Mouse (Mus musculus) 416B (cell line): Measurements from ENCODE around the gene Acot6.
"Not testable (repeated sequence)": the region's sequence is repeated elsewhere in the genome, so short reads cannot be mapped to it uniquely, and the experiment has no call there.

ENCODE experiments used
- DNase-seq: peaks from one replicate; pipeline ENCODE4 v3.0.0; 2011; ENCODE audit warnings: low read depth

Gene Acot6

DNA sequence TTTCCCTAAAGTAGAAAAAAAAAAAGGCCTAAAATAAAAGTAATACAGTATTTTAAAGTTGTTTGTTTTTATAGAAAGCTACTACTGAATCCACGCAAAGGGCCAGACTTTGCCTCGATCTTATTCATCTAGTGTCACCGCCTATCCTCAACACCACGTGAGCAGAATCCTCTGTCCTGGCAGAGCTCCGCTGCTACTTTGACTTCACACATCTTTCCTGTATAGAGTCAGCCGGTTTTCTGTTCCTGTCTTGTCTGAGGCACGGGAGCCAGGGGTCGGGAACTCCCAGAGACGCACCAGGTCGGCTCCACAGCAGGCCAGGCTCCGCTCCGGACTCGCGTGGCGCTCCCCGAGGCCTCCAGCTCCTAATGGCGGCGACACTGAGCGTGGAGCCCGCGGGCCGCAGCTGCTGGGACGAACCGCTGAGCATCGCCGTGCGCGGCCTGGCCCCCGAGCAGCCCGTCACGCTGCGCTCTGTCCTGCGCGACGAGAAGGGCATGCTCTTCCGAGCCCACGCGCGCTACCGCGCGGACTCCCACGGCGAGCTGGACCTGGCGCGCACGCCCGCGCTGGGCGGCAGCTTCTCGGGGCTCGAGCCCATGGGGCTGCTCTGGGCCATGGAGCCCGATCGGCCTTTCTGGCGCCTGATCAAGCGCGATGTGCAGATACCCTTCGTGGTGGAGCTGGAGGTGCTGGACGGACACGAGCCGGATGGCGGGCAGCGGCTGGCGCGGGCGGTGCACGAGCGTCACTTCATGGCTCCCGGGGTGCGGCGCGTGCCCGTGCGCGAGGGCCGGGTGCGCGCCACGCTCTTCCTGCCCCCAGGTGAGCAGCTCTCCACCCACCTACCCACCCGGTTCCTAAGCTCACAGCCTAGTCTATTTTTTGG lies at the start of gene Acot6:
Gene Acot6 (plus strand): TSS at position 51 of the 889 bp plus-strand sequence.
- not testable (repeated sequence) for DNase-seq

DNA sequence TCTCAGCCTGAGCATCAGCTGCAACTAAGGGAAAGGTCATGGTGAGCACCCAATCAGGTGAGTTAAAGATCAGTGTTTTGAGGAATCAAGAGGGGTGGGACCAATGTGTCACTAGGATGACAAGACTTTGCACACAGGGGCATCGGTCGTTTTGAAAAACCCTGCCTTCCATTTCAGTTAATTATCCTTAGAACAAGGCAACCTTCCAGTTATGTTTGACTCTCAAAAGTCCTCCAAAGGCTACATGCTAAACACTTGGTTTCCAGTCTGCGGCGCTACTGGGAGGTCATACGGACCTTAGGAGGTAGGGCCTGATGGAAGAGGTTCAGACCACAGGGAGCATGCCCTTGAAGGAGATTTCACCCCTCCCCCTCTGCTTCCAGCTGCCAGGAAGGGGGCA lies 49.7 kb upstream of the Acot6 start:
- not testable (repeated sequence) for DNase-seq

DNA sequence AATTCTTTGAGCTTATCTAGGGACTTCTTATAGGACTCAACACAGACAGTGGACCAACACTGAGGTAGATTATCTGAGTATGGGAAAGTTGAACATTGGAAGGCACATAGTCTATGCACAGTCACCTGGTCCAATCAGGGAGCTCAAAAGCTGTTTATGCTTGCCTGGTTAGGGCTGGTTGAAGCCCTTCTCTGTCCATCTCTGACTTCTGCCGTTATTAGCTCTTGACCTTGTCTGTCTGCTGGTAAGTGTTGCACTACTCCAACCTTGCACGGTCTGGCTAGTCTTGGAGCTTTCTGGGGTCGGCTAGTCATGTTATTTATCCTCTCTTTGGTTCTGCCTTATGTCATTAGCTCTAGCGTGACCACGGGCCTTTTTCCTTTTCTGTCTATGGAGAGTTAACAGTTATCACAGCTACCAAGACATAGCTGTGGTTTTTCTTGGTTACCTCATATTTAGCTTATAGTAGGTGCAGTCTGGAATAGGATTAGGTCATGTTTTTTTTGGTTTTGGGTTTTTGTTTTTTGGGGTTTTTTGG lies 48.4 kb upstream of the Acot6 start, which contains the start of gene Acot3:
Gene Acot3 (plus strand): TSS at position 208 of the 538 bp plus-strand sequence.
- DNase-seq, result peak; percentile 46

DNA sequence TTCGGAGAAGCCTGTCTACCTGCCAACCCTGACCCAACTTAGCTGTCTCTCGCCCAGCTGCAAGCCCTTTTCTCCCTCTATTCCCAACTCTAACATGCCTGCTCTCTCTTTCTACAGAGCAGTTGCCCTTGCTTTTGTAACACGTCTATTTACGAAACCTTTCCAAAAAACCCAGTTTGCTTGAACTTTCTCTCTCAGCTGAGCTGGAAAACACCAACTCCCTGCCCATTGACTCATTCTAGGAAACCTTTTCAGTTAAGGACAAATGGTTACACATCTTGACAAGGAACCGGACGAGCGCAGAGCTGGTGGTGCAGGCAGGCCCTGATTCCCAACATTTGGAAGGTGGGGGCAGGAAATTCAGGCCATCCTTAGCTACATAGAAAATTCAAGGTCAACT lies 47.8 kb upstream of the Acot6 start:
- DNase-seq, result no peak

DNA sequence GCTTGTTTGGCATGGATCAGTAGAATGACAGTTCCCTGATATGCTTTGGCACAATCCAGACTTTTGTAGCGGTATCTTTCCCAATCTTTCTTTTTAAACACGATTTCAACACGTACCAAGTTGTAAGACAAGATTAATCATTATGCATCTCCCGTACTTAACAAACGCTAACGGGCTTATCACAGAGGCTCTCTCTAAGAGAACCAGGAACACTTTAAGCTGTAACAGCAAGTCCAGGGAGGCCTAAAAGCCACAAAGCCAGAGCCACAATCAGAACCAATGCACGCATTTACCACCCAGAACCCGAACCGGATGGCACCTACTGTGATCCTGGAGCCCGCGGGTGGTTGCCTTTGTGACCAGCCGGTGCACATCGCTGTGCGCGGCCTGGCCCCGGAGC lies 47.3 kb upstream of the Acot6 start:
- DNase-seq, result no peak

DNA sequence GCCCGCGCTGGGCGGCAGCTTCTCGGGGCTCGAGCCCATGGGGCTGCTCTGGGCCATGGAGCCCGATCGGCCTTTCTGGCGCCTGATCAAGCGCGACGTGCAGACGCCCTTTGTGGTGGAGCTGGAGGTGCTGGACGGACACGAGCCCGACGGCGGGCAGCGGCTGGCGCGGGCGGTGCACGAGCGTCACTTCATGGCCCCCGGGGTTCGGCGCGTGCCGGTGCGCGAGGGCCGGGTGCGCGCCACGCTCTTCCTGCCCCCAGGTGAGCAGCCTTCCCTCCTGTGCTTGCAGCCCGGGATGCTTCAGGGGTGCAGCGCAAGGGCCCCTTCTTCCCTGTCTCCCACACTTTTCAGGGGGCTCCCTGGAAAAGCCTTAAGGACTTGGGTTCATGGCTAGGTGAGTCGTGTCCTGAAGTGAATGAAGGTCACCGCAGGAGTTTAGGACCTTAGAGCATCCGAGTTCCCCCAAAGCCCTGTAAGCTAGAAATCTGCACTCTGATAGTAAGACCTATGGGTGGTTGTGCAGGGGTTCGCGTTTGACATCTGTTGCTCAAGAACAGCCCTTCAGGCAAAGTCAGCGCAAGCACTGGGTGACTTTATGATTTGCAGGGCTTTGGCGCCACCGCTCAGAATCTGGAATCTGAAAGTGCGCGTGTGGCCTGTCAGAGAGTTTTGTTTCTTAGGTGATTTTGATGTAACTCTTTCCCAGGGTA lies 46.6 kb upstream of the Acot6 start:
- DNase-seq, result peak; percentile 4

DNA sequence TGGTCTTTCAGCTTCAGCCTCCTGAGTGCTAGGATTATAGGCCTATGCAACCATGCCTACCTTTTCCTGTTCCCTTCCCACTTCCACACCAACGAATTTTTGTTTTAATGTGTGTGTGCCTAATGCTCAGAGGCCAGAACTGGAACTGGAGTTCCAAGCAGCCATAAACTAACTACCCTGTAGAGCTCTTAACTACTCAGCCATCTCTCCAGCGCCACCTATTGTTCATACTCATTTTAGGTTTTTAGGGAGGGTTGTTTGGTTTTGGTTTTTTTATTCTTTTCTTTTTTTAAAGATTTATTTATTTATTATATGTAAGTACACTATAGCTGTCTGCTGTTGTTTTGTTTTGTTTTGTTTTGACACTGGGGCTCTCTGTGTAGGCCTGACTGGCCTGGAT lies 39.5 kb upstream of the Acot6 start:
- peak; percentile 84 for DNase-seq

DNA sequence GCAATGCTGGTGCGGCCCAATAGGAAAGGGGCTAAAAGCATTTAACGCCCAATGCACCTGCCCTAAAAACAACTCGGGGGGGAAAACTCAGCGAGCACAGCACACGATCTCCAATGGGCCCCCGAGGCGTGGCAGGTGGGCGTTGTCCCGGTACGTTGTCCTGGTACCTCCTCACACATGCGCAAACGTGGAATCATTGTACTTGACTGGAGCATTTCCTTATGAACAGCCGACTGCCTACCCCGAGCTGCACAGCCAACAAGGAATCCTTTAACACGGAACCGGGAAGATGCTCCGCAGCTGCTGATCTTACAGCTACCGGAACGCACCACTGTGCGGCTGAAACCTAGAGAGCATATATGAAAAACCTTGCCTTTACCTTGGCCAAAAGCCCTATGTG lies 38.1 kb upstream of the Acot6 start:
- DNase-seq, result no peak

DNA sequence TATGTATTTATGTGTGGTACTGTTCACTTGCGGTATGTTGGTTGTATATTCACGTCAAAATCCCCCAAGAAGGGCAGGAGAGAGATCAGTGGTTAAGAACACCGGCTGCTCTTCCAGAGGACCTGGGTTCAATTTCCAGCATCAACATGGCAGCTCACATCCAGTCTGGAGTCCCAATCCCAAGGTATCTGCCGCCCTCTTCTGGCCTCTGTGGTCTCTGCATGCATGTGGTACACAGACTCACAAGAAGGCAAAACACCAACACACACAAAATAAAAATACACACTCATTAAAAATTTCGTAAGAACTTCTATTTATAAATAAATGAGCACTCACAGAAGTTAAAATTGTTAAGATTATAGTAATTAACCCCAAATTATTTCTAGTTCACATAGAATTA lies 37.2 kb upstream of the Acot6 start:
- peak; percentile 49 for DNase-seq

DNA sequence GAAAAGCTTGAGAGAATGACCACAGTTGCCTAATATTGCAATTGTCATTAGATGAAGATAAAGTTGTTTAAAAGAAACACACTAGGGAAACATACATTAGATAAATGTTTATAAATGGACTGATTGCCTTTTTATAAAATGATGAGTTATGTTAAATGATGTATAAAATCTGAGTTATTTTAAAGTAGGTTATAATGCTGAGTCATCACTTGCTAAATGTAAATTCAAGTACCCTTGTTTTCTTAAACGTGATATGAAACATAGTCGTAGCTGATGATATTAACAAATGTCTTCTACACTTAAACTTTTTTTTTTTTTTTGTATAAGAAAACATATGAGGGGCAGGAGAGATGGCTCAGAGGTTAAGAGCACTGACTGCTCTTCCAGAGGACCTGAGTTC lies 36.6 kb upstream of the Acot6 start:
- DNase-seq, result no peak

DNA sequence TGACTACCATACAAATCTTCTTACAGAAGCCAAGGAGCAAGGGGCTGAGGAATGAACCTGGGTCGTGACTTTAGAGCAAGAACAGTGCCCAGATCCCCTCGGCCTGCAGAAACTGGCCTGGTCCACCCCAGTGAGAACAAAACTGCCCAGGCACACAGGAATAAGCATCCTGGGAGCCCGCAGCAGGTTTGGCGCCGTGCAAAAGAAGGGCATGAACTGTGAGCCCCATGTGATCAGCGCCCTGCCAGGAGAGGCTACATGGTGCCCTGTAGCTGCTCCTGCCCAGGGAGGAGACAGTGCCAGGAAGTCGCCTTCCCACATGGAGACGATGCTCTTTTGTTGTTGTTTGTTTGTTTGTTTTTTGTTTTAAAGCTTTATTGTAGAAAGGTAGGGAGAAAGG lies 35.8 kb upstream of the Acot6 start:
- DNase-seq, result no peak

DNA sequence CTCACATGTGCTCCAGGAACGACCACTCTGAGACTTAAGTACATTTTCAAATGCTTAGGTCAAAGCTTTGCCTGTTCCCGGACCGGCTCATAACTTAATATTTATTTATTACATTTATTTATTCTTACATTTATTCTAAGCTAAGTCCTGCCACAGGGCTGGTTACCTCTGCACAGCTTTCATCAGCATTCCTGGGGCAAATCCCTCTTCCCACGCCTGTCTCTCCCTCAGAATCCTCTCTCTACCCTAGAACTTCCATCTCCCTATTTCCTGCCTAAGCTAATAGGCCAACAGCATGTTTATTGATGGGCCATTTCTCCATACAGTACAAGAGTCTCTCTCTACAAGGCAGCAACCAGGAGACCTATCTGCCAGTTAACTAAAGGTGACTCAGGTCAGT lies 32.7 kb upstream of the Acot6 start:
- DNase-seq, result no peak

DNA sequence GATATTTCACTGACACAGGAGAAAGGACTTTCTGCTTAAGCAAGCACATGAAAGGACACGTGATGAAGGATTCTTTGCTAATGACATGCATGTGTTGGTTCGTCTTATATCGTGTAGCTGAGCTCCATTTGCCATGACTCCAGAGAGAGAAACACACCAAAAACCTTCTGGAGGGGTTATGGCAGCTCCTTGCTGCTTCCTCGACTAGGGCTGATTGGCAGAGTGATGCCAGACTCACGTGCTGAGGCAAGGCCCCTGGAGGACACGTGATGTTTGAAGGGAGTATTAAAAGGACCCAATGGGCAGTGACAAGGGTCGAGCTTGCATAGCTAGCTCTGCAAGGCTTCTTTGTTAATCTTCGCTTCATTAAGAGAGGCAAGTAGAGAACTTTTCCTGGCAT lies 32.2 kb upstream of the Acot6 start:
- DNase-seq, result no peak

DNA sequence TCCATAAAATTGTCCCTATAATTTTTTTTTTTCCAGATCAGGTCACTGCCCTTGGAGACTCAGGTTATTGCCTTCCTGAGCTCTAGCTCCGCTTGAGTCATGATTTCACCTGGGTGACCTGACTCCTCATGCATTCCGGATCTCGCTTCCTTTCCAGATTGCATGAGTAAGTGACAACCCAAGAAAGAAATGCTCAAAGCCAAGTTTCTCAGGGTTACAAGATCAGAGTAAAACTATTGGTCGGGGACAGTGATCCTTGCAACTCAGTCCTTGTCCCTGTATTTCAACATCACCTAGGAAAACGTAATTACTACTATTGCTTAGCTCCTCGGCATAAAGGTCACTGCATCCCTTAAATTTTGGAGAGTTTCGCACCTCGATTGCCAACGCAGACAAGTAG lies 31.5 kb upstream of the Acot6 start, which contains the start of gene Acot5:
Gene Acot5 (plus strand): TSS at position 340 of the 400 bp plus-strand sequence.
- no peak for DNase-seq

DNA sequence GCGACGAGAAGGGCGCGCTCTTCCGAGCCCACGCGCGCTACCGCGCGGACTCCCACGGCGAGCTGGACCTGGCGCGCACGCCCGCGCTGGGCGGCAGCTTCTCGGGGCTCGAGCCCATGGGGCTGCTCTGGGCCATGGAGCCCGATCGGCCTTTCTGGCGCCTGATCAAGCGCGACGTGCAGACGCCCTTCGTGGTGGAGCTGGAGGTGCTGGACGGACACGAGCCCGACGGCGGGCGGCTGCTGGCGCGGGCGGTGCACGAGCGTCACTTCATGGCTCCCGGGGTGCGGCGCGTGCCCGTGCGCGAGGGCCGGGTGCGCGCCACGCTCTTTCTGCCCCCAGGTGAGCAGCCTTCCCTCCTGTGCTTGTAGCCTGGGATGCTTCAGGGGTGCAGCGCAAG lies 30.9 kb upstream of the Acot6 start:
- DNase-seq, result not testable (repeated sequence)

DNA sequence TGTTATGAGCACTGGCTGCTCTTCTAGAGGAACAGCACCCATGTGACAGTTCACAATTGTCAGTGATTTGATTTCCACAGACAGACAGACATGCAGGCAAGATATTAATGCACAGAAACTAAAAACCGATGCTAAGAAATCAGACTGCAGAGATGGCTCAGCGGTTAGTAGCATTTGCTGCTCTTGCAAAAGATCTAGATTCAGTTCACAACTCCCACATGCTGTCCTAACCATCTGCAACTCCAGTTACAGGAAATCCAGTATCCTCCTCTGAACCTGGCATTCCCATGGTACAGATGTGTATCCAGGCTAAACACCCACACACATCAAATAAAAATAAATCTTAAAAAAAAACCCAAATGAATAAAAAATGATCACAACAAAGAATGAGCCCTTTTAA lies 28.8 kb upstream of the Acot6 start:
- no peak for DNase-seq

DNA sequence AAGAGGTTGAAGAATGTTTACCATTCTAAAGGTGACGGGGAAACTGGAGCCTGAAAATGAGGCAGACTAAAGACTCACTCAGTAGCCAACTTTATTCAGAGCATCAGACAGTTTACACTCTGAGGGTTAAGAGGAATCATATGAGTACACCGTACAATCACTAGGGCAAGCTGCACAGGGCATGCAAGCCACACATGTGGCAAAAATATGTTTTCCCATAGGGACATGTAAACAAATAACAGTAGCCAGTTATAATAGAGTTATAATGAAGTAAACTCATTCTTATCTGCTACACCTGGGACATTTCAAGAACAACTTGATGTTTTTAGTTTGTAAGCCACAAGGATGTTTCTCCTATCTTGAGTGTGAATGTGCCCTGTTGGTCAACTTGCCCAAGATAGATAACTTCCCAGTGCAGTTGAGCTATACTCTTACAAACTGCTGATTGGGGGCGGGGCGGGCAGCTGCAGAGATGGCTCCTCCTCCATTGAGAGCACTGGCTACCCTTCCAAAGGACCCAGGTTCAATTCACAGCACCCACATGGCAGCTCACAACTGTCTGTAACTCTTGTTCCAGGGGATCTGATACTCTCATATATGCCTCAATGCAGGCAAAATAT lies 23.0 kb upstream of the Acot6 start:
- DNase-seq, result no peak

DNA sequence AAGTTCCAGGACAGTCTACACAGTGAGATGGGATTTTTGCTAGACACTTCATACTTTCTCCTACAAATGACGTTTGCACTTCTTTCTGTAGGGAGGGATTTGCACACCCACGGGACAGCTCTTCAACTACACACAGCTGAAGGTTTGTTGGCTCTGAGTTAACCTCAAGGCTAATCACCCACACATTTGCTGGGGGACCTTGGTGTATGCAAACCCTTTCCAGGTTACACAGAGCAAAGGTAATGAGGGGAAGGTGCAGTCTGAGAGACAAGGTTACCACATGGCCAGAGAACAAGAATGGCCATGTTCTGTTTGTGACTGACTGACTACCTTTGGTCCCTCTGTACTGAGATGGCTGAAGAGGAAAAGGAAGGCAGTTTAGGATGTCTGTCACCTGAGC lies 16.6 kb upstream of the Acot6 start:
- no peak for DNase-seq

DNA sequence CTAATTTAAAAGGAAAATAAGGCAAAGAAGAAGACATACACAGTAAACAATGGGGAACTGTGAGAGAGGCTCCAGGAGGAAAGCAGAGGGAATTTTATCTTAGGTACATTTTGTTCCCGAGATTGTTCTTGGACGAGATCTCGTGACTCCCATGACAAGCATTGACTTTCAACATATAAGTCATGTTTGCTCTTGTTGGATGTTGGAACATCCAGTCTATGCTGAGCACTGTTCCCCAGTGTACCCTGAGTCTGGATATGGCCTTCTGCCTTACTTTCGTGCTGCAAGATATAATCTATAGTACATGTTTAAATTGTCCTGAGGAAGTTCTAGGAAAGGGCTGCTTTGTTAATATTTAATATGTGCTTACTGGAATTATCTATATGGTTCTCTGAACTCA lies 15.9 kb upstream of the Acot6 start:
- no peak for DNase-seq

DNA sequence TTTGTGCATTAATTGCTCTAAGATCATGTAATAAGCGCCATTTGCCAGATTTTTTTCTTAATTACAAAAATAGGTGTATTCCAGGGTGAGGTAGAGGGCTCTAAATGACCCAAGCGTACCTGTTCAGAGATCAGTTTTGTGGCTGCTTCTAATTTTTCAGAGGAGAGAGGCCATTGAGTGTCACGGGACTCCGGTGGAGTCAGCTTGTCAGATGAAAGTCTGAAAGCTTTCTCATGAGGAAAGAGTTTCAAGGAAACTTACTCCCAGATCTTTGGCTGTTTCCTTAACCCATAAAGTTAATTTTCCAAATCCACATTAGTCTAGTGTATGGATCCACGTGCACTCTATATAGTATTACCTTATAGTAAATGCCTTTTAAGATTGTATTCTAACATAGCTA lies 5.8 kb upstream of the Acot6 start:
- not testable (repeated sequence) for DNase-seq

DNA sequence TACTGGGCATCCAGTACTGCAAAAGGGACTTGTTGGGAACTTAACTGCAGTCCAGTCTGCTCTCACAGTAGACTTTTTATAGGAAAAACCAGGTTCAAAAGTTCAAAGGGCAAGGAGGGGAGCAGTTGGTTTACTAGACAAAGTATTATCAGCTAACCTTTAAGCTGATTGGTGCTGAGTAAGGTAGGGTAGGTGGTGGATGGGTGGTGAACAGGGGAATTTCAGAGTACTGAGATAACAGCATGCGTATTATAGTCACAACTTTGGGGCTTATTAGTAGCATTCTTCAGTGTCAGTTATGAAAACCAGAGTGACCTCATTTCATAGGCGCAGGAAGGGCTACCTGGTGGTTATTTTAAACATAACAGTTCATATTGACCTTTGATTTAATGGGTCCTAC lies 849 bp upstream of the Acot6 start:
- no peak for DNase-seq

DNA sequence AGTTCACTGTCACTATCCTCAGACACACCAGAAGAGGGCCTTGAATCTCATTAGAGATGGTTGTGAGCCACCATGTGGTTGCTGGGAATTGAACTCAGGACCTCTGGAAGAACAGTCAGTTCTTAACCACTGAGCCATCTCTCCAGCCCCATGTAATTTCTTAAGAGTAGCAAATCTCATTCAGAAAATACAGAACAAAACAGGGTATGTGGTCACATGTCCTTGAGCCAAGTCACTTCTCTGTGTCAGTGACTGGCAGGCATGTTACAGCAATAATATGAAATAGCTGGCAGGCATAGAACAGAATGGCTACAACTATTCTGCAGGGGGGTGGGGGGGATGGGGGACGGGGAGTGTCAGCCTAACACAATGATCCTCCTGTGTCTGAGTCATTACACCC lies 383 bp upstream of the Acot6 start:
- peak; percentile 26 for DNase-seq

DNA sequence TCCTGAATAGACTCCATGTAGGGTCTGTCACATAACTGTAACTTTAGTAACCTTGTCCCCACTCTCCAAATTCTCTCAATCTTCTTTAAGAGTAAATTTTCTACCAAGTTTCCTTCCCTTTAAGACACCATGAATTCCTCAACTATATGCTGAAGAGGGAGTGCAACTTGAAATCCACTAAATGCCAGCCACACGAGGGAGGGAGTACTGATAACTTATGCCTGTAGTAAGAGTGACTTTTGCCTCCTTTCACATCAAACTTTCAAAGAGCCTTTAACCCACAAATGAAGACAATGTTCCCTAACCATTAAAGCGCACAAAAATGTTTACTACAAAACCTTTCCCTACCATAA lies 1.0 kb downstream of the Acot6 start:
- no peak for DNase-seq
